Mouse (Mus musculus) myocyte (in vitro differentiated cells): Measurements from ENCODE around the gene Edn1.

Source experiments
- CEBPB ChIP-seq: IDR thresholded peaks from 2 replicates; pipeline ENCODE4 v1.6.1; 2011; ENCODE audit warnings: mild to moderate bottlenecking, moderate library complexity; ENCODE audit not compliant: poor library complexity, insufficient read depth, severe bottlenecking
- E2F4 ChIP-seq: IDR thresholded peaks from one replicate; pipeline ENCODE4 v1.6.1; 2011; ENCODE audit warnings: mild to moderate bottlenecking, control low read depth, moderate library complexity; ENCODE audit not compliant: insufficient read depth
- MAX ChIP-seq: IDR thresholded peaks from one replicate; pipeline ENCODE4 v1.6.1; 2011; ENCODE audit warnings: low read depth, mild to moderate bottlenecking, control low read depth
- MYOD1 ChIP-seq, 3 experiments: IDR thresholded peaks; one replicate each; pipeline ENCODE4 v1.6.1; 2011; ENCODE audit warnings: control low read depth in 2 of 3, low read depth in 2 of 3, mild to moderate bottlenecking in 2 of 3, moderate library complexity in 1 of 3; ENCODE audit not compliant: insufficient read length in 2 of 3, control insufficient read depth in 1 of 3
- MYOG ChIP-seq, 3 experiments: IDR thresholded peaks; one replicate each; pipeline ENCODE4 v1.6.1; 2011; ENCODE audit warnings: control low read depth in 2 of 3, low read depth in 2 of 3, mild to moderate bottlenecking in 2 of 3; ENCODE audit not compliant: insufficient read length in 2 of 3, control insufficient read depth in 1 of 3, insufficient read depth in 1 of 3
- POLR2A ChIP-seq: IDR thresholded peaks from one replicate; pipeline ENCODE4 v1.6.1; 2011; ENCODE audit warnings: low read depth, mild to moderate bottlenecking, control low read depth, moderate library complexity; ENCODE audit not compliant: insufficient read length
- SRF ChIP-seq: IDR thresholded peaks from one replicate; pipeline ENCODE4 v1.6.1; 2011; ENCODE audit warnings: low read depth; ENCODE audit not compliant: control insufficient read depth, insufficient read length
- TCF12 ChIP-seq: IDR thresholded peaks from one replicate; pipeline ENCODE4 v1.6.1; 2011; ENCODE audit warnings: mild to moderate bottlenecking, control low read depth; ENCODE audit not compliant: poor library complexity, insufficient read depth, severe bottlenecking

DNA sequence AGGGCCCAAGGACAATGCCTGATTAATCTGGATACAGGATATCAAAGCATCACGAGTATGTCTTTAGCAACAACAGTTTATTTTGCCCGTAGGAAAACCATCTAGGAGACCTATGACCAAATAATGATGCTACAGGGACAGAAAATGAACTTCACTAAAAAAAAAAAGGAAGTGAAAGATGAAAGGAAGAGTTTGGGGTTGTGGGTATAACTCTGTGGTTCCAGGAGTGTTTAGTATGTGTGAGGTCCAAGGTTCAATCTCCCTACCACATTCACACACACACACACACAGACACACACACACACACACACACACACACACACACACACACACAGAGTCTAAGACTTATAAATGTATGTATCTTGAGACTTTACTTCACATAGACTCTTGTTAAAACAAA lies 35.8 kb downstream of the Edn1 start:
- TF ChIP-seq SRF (no peak), MYOD1 (IDR thresholded peaks at IDR 0.05; ENCODE audit: control insufficient read depth in 1 of 3, insufficient read length in 2 of 3, low read depth in 2 of 3) (no peak), MAX (no peak), E2F4 (no peak), CEBPB (no peak), POLR2A (no peak), MYOG (IDR thresholded peaks at IDR 0.05; ENCODE audit: control insufficient read depth in 1 of 3, insufficient read depth in 1 of 3, insufficient read length in 2 of 3, low read depth in 2 of 3) (no peak), TCF12 (no peak)
